Mouse (Mus musculus): Measurements from ENCODE around the gene Slc22a20.

Gene Slc22a20

DNA sequence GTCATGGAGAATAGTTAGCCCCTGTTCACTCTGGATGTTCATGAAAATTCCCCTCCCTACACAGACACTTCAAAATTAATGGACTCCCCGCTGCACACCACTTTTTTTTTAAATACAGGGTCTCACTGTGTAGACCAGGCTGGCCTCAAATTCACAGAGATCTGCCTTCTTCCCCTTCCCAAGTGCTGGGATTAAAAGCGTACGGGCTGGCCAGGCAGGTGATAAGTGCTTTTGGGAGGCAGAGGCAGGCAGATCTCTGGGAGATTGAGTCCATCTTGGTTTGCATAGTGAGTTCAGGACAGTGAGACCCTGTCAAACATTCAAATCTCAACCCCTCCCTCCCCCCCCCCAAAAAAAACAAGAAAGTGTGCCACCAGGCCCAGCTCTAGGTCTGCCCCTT, 63.0 kb downstream of the Slc22a20 start:
- no peak for DNase-seq

DNA sequence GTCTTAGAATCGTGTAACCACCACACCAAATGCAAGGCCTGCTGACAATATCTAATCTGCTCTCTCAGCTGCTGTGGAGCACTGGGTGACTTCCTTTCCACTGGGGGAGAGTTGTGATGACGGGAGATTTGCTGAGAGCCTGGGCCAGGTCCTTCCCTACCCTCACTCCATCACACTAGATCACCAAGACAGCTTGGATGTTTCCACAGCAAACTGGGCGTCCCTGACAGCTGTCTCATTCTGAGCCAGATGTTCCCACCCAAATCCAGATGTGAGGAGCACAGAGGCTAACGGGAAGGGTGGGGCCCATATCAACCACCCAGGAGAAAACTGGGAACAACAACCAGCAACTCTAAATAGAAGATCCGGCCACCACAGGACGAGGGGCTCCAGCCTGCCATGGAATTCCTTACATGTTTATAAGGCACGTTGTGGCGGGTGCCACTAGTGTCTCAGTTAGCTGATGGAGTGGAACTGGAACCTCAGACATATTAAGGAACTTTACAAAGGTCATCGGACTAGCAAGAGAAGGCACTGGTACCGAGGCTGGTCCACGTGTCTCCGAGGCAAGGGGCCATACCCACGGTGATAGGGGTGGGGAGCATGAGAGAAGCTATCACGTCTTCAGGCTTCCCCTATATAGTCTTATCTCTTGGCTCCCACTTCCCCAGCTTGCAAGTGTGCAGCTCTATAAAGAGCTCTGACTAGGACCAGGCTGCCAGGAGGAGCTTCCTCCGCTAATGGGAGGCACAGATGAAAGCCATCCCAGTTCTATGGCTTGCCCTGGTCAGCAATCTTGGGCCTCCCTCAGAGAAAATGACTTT, 63.6 kb downstream of the Slc22a20 start:
- DNase-seq = no peak

DNA sequence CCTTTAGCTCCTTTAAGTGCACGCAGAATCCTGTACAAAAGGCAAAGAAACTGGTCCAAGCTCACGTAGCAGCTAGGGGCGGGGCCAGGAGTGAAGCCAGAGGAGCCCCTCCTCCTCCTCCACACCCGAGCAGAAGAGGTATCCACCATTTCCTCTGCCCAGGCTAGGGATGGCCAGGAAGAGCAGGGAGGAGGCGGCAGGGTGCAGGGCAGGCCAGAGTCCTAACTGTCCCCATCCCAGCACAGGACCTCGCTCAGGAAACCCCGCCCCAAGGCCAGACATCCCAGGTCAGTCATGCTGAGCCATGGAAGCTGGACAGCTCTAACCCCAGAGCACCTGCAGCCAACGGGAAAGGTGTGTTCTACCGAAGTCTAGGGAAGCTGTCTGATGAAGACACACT, 64.2 kb downstream of the Slc22a20 start:
- DNase-seq = no peak

All from thymus, postnatal 14 days (tissue).